ENCODE assay signal across 24 mouse cellular contexts in the genomic region with DNA sequence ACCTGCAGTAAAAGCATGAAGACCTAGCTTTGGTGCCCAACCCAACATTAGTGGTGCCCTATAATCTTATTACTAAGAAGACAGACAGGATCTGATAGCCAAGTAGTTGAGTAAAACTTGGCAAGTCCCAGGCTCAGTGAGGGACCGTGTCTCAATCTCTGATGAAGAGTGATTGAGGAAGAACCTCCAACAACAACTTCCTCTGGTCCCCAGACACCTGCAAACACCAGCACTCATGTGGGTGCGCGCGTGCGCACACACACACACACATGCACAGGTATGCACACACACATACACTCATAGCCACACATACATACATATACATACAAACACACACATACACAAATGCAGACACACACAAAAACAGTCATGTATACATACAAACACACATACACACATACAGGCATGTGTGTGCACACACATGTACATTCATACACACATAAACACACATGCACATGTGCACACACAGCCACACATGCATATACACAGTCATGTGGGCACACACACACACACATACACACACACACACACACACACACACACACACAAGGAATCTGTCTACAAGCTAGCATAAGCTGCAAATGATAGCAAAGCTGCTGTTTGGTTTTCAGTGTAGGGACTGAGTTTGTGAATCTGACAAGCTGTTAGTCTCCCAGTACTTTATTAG. TPM values are rescaled to one million over a fixed set of nuclear protein-coding genes. Genes with fewer than 3 reads are reported as not detected.
A peak's percentile ranks its signal among the peaks of the same experiment; 100 is the strongest.
DNase-seq lines count a peak whose midpoint lies in the region.
"Had no signal": no experiment of that assay in that cellular context is flagged by ENCODE, and none has a peak within 500 bp of the region (broad histone marks: within the 10 kb centered on the region; RNA-seq: fewer than 3 reads in every experiment).

No protein-coding gene starts in this region.

- DNase-seq in A20 (ENCODE audit: low read depth, low spot score), result peak; percentile 71
- DNase-seq in CD4-positive helper T cell, adult 2 months (ENCODE audit: low read depth, low spot score), result peak; percentile 53
- peak; percentile 76 for DNase-seq in induced T-regulatory cell, adult 2 months (ENCODE audit: low read depth)
- DNase-seq in thymus, postnatal 0 days (ENCODE audit: low spot score), result peak; percentile 75
- DNase-seq in cerebellum, postnatal 25 days, result no peak
- DNase-seq in cerebellum, adult 9-10 months, result no peak
- no peak for DNase-seq in urinary bladder, postnatal 14 days (ENCODE audit: low spot score)
- DNase-seq: cerebellum, adult 9-11 months; gastrocnemius, postnatal 36 days; heart, postnatal 4 days; kidney, postnatal 14 days; layer of hippocampus, postnatal 36 days; lung, postnatal 10 days; midbrain, embryonic 14.5 days; right cerebral cortex, postnatal 14 days had no signal

RNA-seq across cellular contexts. Expression of a gene that starts 7.0 kb away (rescaled TPM):
- polyA plus RNA-seq in thymus, postnatal 0 days (2015; fragmentation: Nextera tagmentation; extraction: Ambion mirVana), result 46.0 and 51.1 TPM in 2 replicates
- polyA plus RNA-seq: embryonic facial prominence, embryonic 13.5 days; forebrain, embryonic 16.5 days; heart, embryonic 10.5 days; limb, embryonic 15.5 days; liver, embryonic 16.5 days; midbrain, embryonic 14.5 days; myocyte; neural tube, embryonic 15.5 days had no signal

RNA-seq across cellular contexts. Expression of a gene that starts 9.5 kb away (rescaled TPM):
- polyA plus RNA-seq in thymus, postnatal 0 days (2015; fragmentation: Nextera tagmentation; extraction: Ambion mirVana), result not detected in 2 replicates
- polyA plus RNA-seq: embryonic facial prominence, embryonic 13.5 days; forebrain, embryonic 16.5 days; heart, embryonic 10.5 days; hindbrain, embryonic 15.5 days; intestine, postnatal 0 days; limb, embryonic 15.5 days; liver, embryonic 16.5 days; midbrain, embryonic 14.5 days; myocyte; neural tube, embryonic 15.5 days had no signal

RNA-seq across cellular contexts. Expression of a gene that starts 31.7 kb away (rescaled TPM):
- polyA plus RNA-seq in thymus, postnatal 0 days (2015; fragmentation: Nextera tagmentation; extraction: Ambion mirVana), result 188 and 189 TPM in 2 replicates

Comparison
In these comparisons a context has a peak if more than half of its experiments do, and no peak if none do; other contexts are left out.
1. DNase-seq: peak in A20 (single experiment), CD4-positive helper T cell, adult 2 months (single experiment), induced T-regulatory cell, adult 2 months (single experiment) and thymus, postnatal 0 days (single experiment); none in cerebellum, postnatal 25 days (0 of 2), cerebellum, adult 9-10 months (single experiment) and urinary bladder, postnatal 14 days (single experiment).